Mouse (Mus musculus): ENCODE data around the gene Bzw1. TPM values are rescaled to one million over a fixed set of nuclear protein-coding genes. Genes with fewer than 3 reads are reported as not detected.

Gene Bzw1
- polyA plus RNA-seq, 1 experiment from 2014 or later, result 436 TPM

DNA sequence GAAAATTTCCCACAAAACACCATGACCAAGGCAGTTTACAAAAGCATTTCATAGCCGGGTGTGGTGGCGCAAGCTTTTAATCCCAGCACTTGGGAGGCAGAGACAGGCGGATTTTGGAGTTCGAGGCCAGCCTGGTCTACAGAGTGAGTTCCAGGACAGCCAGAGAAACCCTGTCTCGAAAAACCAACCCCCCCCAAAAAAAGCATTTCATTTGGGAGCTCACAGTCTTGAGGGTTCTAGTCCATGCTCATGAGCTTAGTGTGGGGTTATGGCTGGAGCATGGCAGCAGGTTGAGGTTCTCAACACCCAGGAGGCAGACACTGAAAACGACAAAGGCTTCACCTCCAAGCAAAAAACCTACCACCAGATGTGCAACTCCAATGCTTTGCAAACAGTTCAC lies 15.4 kb downstream of the Bzw1 start:
- WGBS, result 83% methylated on average over 6 of the region's 6 CpGs
- H3K36me3 ChIP-seq, result peaks cover 60% of the 10 kb centered on the region

DNA sequence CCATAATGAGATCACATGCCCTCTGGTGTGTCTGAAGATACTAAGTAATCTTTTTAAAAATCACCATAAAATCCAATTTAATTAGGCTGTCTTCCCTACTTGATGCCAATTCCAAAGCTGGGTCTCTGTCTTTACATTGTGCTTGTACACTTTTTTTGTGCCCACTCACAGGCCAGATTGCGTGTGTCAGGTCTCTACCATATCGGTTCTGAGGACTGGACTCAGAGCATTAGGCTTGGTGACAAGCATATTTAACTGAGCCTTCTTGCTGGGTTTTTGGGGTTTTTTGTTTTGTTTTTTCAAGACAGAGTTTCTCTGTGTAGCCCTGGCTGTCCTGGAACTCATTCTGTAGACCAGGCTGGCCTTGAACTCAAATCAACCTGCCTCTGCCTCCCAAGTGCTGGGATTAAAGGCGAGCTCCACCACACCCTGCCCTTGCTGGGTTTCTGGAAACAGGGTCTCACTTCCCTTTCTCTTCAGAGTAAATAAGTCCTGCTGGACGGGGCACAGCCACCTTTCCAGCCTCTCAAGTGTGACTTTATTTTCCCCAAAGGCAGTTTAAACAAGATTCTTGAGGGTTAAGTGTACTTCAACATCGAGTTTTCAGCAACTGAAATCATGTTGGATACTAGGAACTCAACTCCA lies 17.0 kb downstream of the Bzw1 start:
- Histone ChIP-seq H3K36me3 (peaks cover 62% of the 10 kb centered on the region), H3K27ac (no peak overlapping the region), H3K27me3 (no peaks in the 10 kb centered on the region), H3K4me1 (no peaks in the 10 kb centered on the region), H3K9ac (no peak overlapping the region), H3K4me3 (no peak overlapping the region), H3K9me3 (replicated peaks) (no peaks in the 10 kb centered on the region), H3K4me2 (replicated peaks) (no peak overlapping the region)
- ATAC-seq (ENCODE audit: low FRiP score), result no peak
- WGBS, result 82% methylated on average over 5 of the region's 5 CpGs

More for the DNA sequence above, 15.4 kb downstream of the Bzw1 start:
- no peaks in the 10 kb centered on the region for H3K9me3 ChIP-seq (replicated peaks)
- no peak for ATAC-seq (ENCODE audit: low FRiP score)
- H3K27me3 ChIP-seq, result no peaks in the 10 kb centered on the region
- no peak overlapping the region for H3K4me2 ChIP-seq (replicated peaks)
- H3K27ac ChIP-seq, result no peak overlapping the region
- no peak overlapping the region for H3K4me3 ChIP-seq
- no peak overlapping the region for H3K9ac ChIP-seq
- H3K4me1 ChIP-seq, result no peaks in the 10 kb centered on the region

DNA sequence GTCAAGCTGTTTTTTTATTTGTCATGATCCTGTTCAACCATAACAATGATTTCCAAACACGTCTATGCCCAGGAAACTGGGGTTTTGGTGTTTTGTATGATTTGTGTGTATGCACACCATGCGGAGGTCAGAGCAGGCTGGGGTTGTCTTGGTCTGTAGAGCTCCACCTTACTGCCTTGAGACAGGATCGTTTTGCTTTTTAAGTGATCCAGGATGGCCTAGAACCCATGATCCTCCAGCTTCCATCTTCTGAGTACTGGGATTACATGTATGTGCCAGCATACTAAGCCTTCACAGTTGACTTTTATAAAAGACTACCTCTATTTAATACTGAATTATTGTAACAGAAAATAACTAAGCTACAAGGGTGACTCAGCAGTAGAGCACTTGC lies 17.5 kb downstream of the Bzw1 start:
- no peak for ATAC-seq (ENCODE audit: low FRiP score)
- Histone ChIP-seq H3K4me1 (no peaks in the 10 kb centered on the region), H3K4me2 (replicated peaks) (no peak overlapping the region), H3K9ac (no peak overlapping the region), H3K4me3 (no peak overlapping the region), H3K36me3 (peaks cover 62% of the 10 kb centered on the region), H3K27me3 (no peaks in the 10 kb centered on the region), H3K27ac (no peak overlapping the region), H3K9me3 (replicated peaks) (no peaks in the 10 kb centered on the region)
- WGBS, result 87% methylated on average over 3 of the region's 3 CpGs

DNA sequence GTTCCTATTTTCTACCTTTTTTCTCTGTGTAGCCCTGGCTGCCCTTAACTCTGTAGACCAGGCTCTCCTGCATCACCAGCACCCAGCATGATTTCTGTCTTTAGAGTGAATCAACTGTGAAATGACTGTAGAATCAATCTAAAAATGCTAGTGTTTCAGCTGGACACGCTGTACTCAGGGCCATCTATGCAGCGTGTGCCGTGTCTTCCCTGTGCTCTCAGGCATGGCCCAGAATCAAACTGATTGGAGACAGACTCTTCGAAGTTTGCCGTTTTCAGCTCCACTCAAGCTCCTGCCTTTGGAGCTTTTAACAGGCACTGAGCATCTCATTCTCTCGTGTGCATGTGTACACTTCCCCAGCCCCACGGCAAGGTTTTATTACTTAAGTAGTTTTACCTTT lies 18.1 kb downstream of the Bzw1 start:
- 91% methylated on average over 7 of the region's 7 CpGs for WGBS
- H3K9ac ChIP-seq, result no peak overlapping the region
- H3K4me2 ChIP-seq (replicated peaks), result no peak overlapping the region
- no peaks in the 10 kb centered on the region for H3K4me1 ChIP-seq
- peaks cover 62% of the 10 kb centered on the region for H3K36me3 ChIP-seq
- no peaks in the 10 kb centered on the region for H3K27me3 ChIP-seq
- no peak overlapping the region for H3K27ac ChIP-seq
- H3K9me3 ChIP-seq (replicated peaks), result no peaks in the 10 kb centered on the region
- H3K4me3 ChIP-seq, result no peak overlapping the region
- ATAC-seq (ENCODE audit: low FRiP score), result no peak

DNA sequence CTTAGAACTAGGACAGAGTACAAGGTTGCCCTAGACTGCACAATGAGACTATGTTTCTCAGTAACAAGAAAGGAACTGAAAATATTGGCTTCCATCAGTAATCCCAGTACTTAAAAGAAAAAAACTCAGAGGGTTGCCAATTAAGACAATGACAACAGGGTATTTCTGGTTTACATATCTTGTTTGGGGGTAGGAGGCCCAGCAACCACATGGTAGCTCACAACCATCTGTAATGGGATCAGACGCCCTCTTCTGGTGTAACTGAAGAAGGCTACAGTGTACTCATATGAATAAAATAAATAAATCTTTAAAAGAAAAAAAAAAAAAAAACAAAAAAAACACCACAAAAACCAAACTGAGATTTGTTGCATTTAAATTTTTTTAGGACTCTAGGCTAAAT lies 22.7 kb downstream of the Bzw1 start:
- H3K4me2 ChIP-seq (replicated peaks), result no peak overlapping the region
- H3K9ac ChIP-seq, result no peak overlapping the region
- peaks cover 88% of the 10 kb centered on the region for H3K36me3 ChIP-seq
- ATAC-seq (ENCODE audit: low FRiP score), result no peak
- WGBS, result 30% methylated on average over 1 of the region's 1 CpGs
- H3K4me1 ChIP-seq, result no peaks in the 10 kb centered on the region; the same call in 1 of the 2 replicates
- no peak overlapping the region for H3K4me3 ChIP-seq
- no peaks in the 10 kb centered on the region for H3K27me3 ChIP-seq
- H3K27ac ChIP-seq, result no peak overlapping the region
- no peaks in the 10 kb centered on the region for H3K9me3 ChIP-seq (replicated peaks)

DNA sequence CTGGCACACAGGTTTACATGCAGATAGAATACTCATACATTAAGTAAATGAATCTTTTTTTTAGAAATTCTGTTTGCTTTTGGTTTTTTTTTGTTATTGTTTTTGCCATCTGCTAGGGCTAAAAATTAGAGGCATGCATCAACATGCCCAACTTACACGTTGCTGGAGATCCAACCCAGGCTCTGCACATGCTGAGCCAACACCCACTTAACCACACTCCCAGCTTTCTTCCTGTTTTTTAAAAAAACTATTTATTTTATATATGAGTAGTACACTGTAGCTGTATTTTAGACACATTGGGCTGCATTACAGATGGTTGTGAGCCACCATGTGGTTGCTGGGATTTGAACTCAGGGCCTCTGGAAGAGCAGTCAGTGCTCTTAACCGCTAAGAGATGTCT lies 23.4 kb downstream of the Bzw1 start:
- H3K4me2 ChIP-seq (replicated peaks), result no peak overlapping the region
- H3K9ac ChIP-seq, result no peak overlapping the region
- no peak for ATAC-seq (ENCODE audit: low FRiP score)
- H3K36me3 ChIP-seq, result peaks cover 85% of the 10 kb centered on the region
- 91% methylated on average over 2 of the region's 2 CpGs for WGBS
- H3K27me3 ChIP-seq, result no peaks in the 10 kb centered on the region
- peaks cover 2% of the 10 kb centered on the region for H3K4me1 ChIP-seq
- H3K9me3 ChIP-seq (replicated peaks), result no peaks in the 10 kb centered on the region
- no peak overlapping the region for H3K27ac ChIP-seq
- H3K4me3 ChIP-seq, result no peak overlapping the region

DNA sequence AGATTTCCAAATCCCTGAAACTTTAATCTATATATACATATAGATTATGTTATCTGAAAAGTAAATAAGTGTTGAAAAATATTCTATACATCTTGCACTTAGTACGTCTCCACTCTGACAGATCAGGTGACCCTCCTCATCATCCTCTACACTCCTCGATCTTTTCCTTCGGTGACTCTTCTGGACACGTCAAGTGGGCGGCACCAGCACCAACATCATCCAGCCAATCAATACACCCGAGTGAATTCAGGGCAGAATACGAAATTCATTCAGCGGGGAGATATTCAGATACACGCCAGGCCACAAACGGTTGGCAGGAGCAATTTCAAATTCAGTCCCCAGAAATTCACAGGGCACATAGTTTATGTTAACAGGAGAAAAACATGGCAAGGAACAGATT lies 27.3 kb downstream of the Bzw1 start:
- H3K4me2 ChIP-seq (replicated peaks), result no peak overlapping the region
- H3K4me3 ChIP-seq, result no peak overlapping the region
- H3K4me1 ChIP-seq, result peaks cover 20% of the 10 kb centered on the region
- no peak overlapping the region for H3K9ac ChIP-seq
- H3K9me3 ChIP-seq (replicated peaks), result no peaks in the 10 kb centered on the region
- no peaks in the 10 kb centered on the region for H3K27me3 ChIP-seq
- no peak overlapping the region for H3K27ac ChIP-seq
- ATAC-seq (ENCODE audit: low FRiP score), result no peak
- WGBS, result 89% methylated on average over 10 of the region's 10 CpGs
- H3K36me3 ChIP-seq, result peaks cover 55% of the 10 kb centered on the region

DNA sequence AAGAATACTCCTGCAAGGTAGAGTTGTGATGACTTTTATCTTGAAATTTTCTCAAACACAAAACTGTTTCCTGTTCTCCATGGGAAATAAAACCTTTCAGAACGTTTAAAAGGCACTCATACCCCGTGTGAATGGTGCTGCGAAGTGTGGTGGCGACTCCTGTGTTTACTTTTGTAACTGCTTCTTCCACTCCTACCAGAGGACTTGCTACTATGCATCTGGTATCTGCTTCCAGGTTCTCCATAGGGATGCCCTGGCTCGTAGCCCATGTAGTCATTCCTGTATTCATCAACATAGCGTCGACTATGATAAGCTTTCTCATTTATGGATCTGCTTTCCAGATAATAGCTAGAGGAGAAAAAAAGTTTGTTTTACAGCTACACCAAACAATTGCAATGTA lies 28.3 kb downstream of the Bzw1 start:
- no peaks in the 10 kb centered on the region for H3K9me3 ChIP-seq (replicated peaks)
- WGBS, result 82% methylated on average over 7 of the region's 7 CpGs
- no peaks in the 10 kb centered on the region for H3K27me3 ChIP-seq
- no peak overlapping the region for H3K4me3 ChIP-seq
- peaks cover 48% of the 10 kb centered on the region for H3K36me3 ChIP-seq
- H3K4me2 ChIP-seq (replicated peaks), result 0 out of 2 replicates have a peak overlapping the region, but pooled peaks have one; percentile 8
- peaks cover 20% of the 10 kb centered on the region for H3K4me1 ChIP-seq
- ATAC-seq (ENCODE audit: low FRiP score), result no peak
- no peak overlapping the region for H3K27ac ChIP-seq
- H3K9ac ChIP-seq, result no peak overlapping the region

DNA sequence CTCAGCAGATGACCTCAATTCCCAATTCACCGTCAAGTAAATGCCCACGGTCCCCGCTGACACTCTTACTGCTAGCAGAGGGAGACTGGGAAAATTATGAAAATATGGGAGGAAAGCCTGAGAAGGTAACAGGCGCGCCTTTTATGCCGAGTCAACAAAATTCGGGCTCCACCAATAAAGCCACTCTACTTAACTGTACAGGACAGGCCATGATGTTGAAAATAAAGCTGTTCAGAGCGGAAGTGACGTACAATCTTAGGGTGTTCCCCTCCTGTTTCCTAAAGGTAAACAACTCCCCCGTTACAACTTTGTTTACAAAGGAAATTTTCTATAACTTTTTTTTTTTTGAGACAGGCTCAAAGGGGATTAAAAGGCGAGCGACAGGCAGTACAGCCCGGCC lies 30.2 kb downstream of the Bzw1 start:
- WGBS, result 15% methylated on average over 13 of the region's 13 CpGs
- Histone ChIP-seq H3K4me3 (peak overlapping the region; percentile 100), H3K4me1 (peaks cover 20% of the 10 kb centered on the region), H3K36me3 (peaks cover 31% of the 10 kb centered on the region), H3K9me3 (replicated peaks) (no peaks in the 10 kb centered on the region), H3K27me3 (no peaks in the 10 kb centered on the region), H3K4me2 (replicated peaks) (peak overlapping the region; percentile 72), H3K27ac (peak overlapping the region; percentile 99; the same call in 1 of the 2 replicates), H3K9ac (peak overlapping the region; percentile 100)
- 0 out of 2 replicates have a peak, but pooled peaks have one; percentile 41 for ATAC-seq (ENCODE audit: low FRiP score)

DNA sequence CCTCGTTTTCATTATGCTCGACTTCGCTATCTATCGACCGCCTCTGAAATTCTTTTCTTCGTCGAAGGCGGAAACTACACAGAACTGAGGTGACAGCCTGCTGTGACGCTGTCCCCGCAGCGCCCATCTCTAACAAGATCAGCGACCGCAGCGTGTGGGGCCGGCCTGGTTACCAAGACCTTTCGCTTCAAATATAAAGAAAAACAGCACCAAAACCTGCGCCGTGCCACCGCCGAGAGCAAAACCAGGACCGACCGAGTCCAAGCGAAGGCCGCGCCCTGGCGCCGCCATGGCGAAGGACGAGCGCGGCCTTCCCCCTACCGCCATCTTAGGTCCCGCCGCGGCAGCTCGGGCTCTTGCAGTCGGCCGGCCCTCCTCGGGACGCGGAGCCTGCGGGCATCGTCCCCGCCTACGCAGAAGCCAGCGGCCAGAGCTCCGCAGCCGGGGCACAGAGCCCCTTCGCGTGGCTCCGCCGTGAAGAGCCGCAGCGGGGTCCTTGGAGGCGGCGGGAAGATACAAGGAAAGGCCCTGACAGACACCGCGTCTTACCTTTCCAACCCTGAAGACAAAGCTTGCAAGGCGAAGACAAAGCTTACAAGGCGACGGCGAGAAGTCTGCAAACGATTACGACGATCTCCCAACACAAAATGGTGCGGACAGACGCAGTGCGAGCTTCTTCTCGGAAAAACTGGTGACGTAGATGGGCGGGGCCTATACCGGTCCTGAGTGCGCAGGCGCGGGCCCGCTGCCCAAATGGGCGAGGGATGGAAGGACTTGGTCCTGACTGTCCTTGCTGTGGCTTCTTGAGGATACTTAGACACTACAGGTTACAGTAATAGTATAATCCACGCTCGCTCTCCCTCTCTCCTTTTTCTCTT lies 30.9 kb downstream of the Bzw1 start, which contains the start of gene Clk1:
Gene Clk1 (minus strand): TSS at position 696 of the 878 bp plus-strand sequence.
- Histone ChIP-seq H3K4me1 (peaks cover 20% of the 10 kb centered on the region), H3K27me3 (no peaks in the 10 kb centered on the region), H3K9me3 (replicated peaks) (no peaks in the 10 kb centered on the region), H3K4me3 (peak within 1 kb of the TSS; percentile 100), H3K27ac (peak within 1 kb of the TSS; percentile 99), H3K9ac (peak within 1 kb of the TSS; percentile 100), H3K36me3 (peaks cover 24% of the 10 kb centered on the region), H3K4me2 (replicated peaks) (peak within 1 kb of the TSS; percentile 72)
- ATAC-seq (ENCODE audit: low FRiP score), result peak; percentile 97
- WGBS, result under 1% methylated on average over 79 of the region's 79 CpGs

DNA sequence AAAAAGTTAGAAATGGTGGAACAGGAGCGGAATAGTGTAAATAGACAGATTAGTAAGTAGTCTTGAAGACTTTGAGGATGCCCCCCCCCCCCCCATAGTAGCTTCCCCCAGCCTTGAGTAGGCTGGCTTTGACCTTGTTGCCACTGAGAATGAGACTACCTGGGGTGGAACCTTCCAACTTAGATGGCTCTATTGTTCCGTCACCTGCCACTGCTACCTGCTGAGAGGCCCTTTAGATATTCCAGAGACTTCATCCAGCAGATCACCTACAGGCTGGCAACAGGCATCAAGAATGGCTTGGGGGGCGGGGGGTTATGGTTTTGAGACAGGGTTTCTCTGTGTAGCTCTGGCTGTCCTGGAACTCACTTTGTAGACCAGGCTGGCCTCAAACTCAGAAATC lies 31.9 kb downstream of the Bzw1 start:
- Histone ChIP-seq H3K4me1 (peaks cover 20% of the 10 kb centered on the region), H3K27me3 (no peaks in the 10 kb centered on the region), H3K27ac (no peak overlapping the region), H3K4me3 (no peak overlapping the region), H3K36me3 (peaks cover 15% of the 10 kb centered on the region), H3K4me2 (replicated peaks) (no peak overlapping the region), H3K9me3 (replicated peaks) (no peaks in the 10 kb centered on the region), H3K9ac (no peak overlapping the region)
- no peak for ATAC-seq (ENCODE audit: low FRiP score)
- WGBS, result 76% methylated on average over 3 of the region's 3 CpGs

DNA sequence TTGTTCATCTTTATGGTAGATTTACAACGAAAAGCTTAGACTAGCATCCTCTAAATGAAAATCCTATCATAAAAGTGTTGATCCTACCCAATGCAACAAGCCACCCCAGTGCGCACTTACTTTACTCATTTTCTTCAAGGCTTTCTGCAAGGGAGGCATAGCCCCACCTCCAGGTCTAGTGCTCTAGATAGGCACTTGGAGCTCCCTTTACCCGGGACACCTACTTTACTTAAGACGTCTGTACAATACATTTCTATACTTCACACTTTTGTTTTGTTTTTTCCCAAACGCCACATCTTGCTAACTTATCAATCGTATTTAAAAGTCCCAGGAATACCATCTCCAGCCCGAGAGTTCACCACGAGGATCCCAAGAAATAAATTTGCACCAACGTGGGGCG lies 52.0 kb downstream of the Bzw1 start:
- H3K4me3 ChIP-seq, result peak overlapping the region; percentile 56
- no peaks in the 10 kb centered on the region for H3K9me3 ChIP-seq (replicated peaks)
- peak overlapping the region; percentile 83 for H3K27ac ChIP-seq
- H3K4me1 ChIP-seq, result peaks cover 21% of the 10 kb centered on the region
- peaks cover 38% of the 10 kb centered on the region for H3K36me3 ChIP-seq
- WGBS, result 14% methylated on average over 10 of the region's 10 CpGs
- peak overlapping the region; percentile 67 for H3K4me2 ChIP-seq (replicated peaks)
- peak overlapping the region; percentile 66 for H3K9ac ChIP-seq
- ATAC-seq (ENCODE audit: low FRiP score), result no peak
- H3K27me3 ChIP-seq, result no peaks in the 10 kb centered on the region

All from hindbrain, embryonic 12.5 days (tissue).